Mouse (Mus musculus) right cerebral cortex, postnatal 36 days (tissue): ENCODE data around the gene Stim1.
"Not testable (repeated sequence)": the region's sequence is repeated elsewhere in the genome, so short reads cannot be mapped to it uniquely, and the experiment has no call there.

Experiments used
- DNase-seq, 2 experiments: peaks; one replicate each; pipeline ENCODE4 v3.0.0; 2022; ENCODE audit warnings: low spot score in 2 of 2, mixed read lengths in 1 of 2

Stim1 gene

DNA sequence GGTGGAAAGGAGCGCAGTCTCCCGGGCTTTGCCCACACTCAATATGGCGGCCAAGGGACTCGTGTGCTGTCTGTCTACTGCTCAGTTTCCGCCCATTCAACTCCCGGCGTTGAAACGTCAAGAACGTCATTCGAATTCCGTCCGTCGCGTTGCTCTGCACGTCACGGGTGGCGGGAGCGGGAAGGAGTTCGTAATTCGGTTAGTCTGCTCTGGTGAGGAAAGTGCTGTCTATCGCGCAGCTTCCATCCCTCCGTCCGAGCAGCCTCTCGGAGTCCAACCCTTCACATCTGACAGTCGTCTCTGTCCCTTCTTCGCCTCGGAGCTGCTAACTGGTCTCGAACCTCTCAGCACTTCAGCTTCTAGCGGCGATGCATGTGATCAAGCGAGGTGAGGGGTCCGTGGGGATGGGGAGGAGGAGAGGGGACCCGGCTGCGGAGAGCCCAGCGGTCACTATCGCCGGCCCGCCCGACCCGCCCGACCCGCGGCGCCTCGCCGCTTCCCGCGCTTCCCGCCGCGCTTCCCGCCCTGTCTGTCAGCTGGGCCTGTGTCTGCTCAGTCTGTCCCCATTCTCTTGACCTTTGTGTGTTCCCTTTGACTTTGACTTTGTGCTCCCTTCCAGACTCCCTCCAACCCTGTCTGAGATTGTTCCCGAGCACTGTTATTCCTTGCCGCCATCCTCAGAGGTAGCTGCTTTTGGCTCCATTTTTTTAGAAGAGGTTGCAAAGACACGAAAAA, 174.2 kb downstream of the Stim1 start, which contains the start of gene Rrm1:
Gene Rrm1, plus strand, starts transcription at position 39 of the 735 bp plus-strand sequence.
- DNase-seq = peak; percentile 94 to 96

DNA sequence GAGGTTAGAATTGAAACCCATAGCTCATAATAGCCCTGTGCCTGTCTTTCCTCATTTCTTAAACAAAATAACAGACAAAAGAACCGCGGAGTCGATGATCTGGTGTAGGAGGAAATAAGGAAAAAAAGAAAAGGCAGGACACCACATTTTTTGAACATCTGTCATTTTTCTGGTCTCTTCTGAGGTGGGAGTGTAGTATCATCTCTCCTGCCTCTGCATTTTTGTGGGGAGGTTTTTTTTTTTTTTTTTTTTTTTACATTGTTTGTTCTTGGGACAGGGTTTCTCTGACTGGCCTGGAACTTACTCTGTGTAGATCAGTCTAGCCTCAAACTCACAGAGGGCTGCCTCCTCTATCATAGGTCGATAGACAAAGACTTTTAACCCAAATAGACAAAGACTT, 174.8 kb downstream of the Stim1 start:
- DNase-seq = no peak

DNA sequence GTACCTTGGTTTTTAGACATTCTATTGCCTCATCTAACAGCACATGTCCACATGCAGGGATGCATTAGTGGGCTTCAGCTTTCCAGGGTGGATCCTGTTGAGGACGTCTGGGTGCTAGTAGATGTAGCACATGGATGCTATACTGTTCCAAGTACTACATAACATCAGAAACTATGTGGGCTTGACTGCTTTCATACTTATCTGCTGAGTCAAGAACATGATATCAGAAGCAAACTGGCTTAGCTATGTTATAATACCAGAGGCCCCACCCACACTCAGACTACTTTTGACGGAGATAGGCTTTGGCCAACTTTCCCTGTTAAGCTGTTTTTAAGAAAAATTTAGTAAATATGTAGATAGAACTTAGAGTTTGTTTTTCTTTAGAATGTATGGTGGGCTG, 176.7 kb downstream of the Stim1 start:
- DNase-seq = no peak

DNA sequence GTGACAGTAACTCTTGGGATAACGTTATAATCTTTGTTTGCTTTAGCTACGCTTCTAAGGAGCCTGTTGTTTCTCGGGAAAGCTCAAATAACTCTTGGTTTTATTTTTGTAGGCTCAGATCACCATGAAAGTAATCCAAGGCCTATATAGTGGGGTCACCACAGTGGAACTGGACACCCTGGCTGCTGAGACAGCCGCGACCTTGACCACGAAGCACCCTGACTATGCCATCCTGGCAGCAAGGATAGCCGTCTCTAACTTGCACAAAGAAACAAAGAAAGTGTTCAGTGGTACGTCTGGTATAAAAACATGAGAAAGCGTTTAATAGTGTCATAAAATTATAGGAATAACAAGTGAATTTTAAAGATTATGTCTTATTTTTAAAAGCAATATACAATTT, 178.8 kb downstream of the Stim1 start:
- no peak for DNase-seq

DNA sequence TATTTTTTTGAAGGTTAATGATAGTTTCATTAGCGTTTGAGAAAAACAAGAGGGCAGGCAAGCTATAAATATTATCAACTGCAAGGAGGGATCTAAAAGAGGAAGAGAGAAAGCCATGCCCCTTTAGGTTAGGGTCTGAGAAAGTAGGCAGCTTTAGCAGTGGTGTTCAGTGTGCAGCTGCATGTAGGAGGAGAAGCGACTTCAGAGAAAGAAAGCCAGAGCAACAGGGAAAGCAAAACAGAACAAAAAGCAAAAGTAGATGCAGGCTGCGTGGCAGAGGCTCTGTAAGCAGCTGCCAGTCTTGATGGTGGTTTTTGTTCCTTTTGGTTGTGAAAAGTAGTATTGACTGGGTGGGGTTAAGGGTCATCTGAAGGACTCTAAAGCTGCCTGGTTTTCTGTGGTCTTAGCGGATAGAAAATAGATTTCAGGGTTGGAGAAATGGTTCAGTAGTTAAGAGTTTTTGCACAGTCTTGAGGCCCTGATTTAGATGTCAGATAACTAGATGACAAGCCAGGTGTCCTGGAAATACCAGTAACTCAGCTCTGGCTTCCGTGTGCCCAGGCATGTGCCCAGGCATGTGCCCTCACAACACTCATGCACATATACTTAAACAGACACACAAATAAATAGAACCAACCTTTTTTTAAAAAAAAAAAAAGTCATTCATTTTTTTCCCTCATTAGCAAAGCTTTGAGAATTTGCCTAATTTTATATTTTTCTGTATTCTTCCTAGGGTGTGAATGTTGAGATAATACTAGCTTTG, 191.2 kb downstream of the Stim1 start:
- DNase-seq = no peak

DNA sequence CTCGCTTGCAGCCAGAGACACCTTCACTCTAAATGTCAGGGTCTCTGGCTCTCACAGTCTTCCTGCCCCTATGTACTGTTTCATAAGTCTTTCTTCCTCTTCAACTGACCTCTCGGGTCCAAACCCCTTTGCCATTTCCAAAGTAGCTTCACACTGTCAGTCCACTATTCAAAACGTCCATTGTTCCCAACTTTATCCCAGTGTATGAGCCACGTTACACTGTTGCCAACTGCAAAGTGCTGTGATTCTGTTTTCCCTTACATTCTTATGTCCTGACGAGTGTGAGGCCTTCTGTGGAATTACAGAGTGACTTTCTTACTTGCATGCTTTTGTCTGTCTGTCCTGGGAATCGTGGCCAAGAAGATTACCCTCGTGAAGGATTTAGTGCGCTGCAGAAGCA, 200.0 kb downstream of the Stim1 start:
- DNase-seq = no peak

DNA sequence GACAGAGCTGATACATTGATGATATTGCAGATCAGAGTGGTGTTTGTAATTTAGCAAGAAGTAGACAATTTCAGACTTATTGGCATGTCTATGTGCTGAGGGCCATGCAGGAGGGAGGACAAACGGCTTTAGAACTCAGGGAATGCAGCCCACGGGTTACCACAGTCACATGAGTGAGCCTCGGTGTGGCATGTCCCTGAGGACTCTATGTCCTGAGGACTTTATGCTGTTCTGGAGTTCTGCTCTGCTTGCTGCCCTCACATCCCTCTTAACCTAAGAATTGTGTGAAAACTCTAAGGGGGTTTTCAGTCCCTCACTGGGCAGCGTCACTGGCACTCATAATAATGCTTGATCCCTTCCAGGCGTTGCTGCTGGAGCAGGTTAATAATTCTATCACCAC, 205.1 kb downstream of the Stim1 start:
- no peak for DNase-seq

DNA sequence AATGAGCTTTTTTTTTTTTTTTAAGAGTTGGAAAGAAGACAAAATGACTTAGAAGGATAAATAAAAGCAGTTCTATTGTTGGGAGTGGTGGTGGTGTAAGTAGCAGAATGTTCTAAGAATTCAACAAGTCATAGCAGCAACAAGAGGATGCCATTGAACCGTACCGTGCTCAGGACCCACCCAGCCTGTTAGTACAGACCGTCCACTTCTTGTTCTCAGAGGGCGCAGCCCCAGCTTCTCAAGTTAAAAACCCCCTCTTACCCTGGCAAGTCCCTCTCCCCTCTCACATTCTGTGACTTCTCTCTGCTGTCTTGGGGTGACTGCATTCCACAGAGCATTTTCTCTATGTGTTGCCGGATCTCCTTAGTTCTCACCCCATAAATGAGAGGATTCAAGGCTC, 209.0 kb downstream of the Stim1 start:
- DNase-seq = no peak

DNA sequence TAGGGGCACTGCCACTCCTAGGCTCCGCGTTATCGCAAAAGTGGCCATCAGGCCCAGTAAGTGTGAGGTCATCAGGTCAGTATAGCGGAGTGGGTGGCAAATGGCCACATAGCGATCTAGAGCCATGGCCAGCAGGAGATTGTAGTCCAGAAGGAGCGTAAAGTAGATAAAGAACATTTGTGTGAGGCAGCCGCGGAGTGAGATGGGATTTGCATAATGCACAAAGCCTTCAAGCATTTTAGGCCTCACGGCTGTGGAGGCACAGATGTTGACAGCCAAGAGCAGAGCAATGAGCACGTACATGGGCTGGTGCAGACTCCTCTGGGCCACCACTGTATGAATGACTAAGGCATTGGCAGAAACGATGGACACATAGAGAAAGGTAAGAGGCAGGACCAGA, 209.8 kb downstream of the Stim1 start:
- DNase-seq = no peak

DNA sequence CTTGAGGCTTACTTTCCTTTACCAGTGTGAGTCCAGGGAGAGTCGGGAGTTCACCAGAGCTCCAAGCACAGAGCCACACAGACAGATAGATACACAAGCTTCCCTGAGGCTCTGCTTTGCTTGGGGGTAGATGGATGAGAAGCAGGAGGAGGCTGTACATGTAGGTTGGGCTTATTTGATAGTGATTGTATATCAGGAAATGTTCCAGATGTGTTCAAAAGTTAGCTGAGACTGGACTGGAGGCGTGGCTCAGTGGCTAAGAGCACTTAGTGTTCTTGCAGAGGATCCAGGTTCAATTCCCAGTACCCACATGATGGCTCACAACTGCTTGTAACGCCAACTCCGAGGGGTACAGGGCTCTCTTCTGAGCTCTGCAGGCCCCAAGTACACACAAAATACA, 210.8 kb downstream of the Stim1 start:
- DNase-seq = no peak

DNA sequence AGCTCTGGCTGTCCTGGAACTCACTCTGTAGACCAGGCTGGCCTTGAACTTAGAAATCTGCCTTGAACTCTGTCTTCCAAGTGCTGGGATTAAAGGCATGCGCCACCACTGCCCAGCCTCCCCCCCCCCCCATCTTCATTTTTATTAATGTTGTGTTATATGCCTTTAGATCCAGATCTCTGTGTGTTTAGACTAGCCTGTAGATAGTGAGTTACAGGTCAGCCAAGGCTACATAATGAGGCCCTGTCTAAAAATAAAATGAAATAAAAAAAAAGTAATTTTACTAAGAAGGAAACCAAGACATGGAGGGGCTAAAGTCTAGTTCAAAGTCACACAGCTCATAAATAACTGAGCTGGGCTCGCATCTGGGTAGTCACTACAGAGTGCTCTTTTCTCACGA, 211.3 kb downstream of the Stim1 start:
- no peak for DNase-seq

DNA sequence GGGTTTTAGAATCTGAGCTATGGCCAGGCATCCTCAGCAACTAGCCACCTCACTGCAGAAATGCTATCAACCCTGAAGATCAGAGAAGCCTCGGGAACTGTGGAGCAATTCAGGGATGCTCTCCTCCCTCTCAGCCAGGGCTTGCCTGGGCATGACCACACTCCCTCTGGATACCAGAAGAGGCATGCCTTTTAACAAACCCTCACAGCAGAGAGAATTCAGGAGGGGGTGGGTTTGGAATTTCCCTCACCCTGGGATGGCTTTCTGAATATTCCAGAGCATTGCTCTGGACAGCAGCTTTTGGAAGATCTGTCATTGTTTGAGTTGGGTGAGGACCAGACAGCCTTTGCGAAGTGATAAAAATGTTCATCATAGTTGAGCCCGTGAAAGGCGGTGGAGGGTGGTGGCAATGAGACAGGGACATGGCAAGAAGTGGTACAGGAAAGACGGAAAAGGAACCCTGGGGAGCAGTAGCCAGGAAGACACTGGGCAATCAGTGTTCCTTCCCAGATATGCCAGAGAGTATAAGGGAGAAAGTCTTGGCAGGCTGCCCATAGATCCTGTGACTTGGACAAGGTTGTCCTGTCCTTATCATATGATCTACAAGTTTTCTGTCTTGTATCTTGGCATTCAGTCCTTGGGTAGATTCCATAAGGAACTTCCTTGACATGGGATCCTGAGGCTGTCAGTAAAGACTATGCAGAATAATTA, 211.9 kb downstream of the Stim1 start:
- DNase-seq = no peak

DNA sequence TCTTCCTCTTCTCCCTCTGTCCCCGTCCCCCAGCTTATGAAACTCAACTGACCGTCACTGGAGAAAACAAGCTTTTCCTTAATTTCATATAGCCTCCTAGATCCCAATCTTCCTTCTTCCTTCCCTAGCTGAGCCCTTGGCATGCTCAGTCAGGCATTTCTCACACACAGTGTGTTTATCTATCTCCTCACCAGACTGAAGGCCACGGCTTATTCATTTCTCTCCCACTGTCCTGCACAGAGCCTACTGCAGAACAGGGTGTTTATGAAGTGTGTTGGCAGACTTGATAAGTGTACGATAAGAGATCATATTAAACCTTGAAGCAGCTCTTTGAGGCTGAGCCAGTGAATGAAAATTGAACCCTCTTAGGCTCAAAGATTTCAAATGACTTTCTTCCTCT, 213.2 kb downstream of the Stim1 start:
- DNase-seq = no peak

DNA sequence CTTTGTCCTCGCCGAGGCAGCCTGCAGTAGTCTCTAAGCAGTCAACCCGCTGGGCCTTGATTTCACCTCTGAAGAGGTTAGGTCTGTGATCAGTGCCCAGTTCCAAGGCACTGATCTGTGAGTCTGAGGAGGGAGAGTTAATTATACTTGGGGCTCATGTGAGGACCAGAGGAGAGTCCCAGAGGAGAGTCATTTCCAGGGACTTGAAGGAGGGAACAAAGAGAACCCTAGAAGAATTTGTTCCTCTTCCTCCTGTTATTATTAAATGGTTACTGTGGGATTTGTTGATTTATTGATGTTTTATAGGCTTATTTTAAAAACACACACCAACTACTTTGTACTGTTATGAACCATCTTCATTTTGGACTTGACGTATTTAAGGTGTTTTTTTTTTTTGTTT, 214.0 kb downstream of the Stim1 start, which contains the start of gene Olfr543:
Gene Olfr543, minus strand, starts transcription at position 101 of the 400 bp plus-strand sequence.
- DNase-seq = no peak

DNA sequence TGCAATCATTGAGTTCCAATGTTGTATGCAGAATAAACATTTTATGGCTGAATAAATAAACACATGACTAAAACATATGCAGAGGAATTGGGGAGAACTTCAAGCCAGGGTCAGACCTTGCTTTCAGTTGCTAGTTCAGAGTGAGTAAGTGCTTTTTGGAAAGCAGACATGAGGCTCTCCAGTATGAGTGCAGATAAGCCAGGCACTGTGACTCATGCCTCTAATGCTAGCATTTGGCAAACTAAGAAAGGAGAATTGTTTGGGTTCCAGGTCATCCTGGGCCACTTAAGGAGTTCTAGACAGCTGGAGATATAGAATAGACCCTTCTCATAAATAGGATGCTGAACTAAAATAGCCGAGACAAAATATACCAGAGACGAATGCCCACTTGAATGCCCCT, 216.1 kb downstream of the Stim1 start:
- DNase-seq = no peak

DNA sequence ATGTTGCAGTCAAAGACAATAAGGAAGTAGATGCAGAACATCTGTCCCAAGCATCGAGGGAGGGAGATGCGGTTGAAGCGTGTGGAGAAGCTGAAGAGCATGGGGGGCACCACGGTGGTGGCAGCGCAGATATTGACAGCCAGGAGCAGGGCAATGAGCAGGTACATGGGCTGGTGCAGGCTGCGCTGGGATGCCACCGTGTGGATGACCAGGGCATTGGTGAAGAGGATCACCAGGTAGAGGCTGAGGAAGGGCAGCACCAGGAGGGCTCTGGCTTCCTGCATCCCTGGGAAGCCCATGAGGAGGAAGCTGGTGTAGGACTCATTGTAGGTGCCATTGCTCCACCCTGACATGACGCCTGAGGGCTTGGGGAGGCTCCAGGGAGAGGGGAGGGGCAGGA, 217.2 kb downstream of the Stim1 start:
- not testable (repeated sequence) for DNase-seq

DNA sequence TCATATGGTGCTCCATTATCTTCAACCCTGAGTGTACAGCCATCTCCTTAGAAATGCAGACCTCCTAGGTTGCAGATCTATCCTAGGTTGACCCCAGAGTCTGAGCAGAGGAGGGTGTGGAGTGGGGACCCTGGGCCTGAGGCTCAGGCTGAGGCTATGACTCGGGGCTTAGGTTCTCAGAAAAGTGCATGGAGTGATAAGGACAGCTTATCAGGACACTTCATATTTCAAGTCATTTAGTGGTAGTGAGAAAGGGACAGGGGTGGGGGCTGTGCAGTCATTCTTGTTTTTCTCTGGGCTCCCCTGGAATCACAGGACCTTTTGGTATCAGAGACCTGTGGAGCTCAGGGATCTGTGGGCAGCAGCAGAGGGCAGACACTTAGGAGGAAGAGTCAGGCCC, 218.5 kb downstream of the Stim1 start:
- no peak for DNase-seq
